Mouse (Mus musculus) heart, embryonic 13.5 days (tissue): Measurements from ENCODE around the gene Btn1a1. TPM values are rescaled to one million over a fixed set of nuclear protein-coding genes. Genes with fewer than 3 reads are reported as not detected.

Source experiments
- ATAC-seq: fragments of 200-750 bp; cut with Nextera tagmentation; 2 replicates; pipeline ENCODE4 v1.8.0; 2017; ENCODE audit warnings: moderate TSS enrichment; ENCODE audit not compliant: insufficient number of reproducible peaks, low FRiP score, low TSS enrichment; ENCODE audit errors: extremely low read depth
- H3K27ac ChIP-seq: fragments of 300-500 bp; sonication (generic); replicated peaks from 2 replicates; pipeline ENCODE4 v1.5.1; 2015; ENCODE audit warnings: moderate library complexity, mild to moderate bottlenecking, inconsistent platforms
- H3K27me3 ChIP-seq: fragments of 300-500 bp; sonication (generic); replicated peaks from 2 replicates; pipeline ENCODE4 v1.6.1; 2015; ENCODE audit warnings: mild to moderate bottlenecking, inconsistent platforms
- H3K36me3 ChIP-seq: fragments of 300-500 bp; sonication (generic); 2 replicates; pipeline ENCODE4 v1.6.1; 2015; ENCODE audit warnings: mild to moderate bottlenecking, inconsistent platforms
- H3K4me1 ChIP-seq: fragments of 300-500 bp; sonication (generic); 2 replicates; pipeline ENCODE4 v1.6.1; 2015; ENCODE audit warnings: inconsistent platforms
- H3K4me2 ChIP-seq: fragments of 300-500 bp; sonication (generic); 2 replicates; pipeline ENCODE4 v1.6.1; 2015; ENCODE audit warnings: inconsistent platforms, mild to moderate bottlenecking, moderate library complexity
- H3K4me3 ChIP-seq: fragments of 300-500 bp; sonication (generic); 2 replicates; pipeline ENCODE4 v1.5.1; 2015; ENCODE audit warnings: moderate library complexity, mild to moderate bottlenecking, inconsistent platforms
- H3K9ac ChIP-seq: fragments of 300-500 bp; sonication (generic); 2 replicates; pipeline ENCODE4 v1.6.1; 2015; ENCODE audit warnings: inconsistent platforms, mild to moderate bottlenecking, moderate library complexity
- H3K9me3 ChIP-seq: fragments of 300-500 bp; sonication (generic); 2 replicates; pipeline ENCODE4 v1.6.1; 2016; ENCODE audit warnings: inconsistent platforms
- WGBS: fragments of 180-500 bp; shearing (Covaris S2); methylation state at CpG from one replicate; pipeline ENCODE4 v1.1.7; 2015; ENCODE audit warnings: mixed read lengths; 5-methylcytosine and 5-hydroxymethylcytosine counted together
- polyA plus RNA-seq: library from polyadenylated mRNA; unstranded; fragments of >200 nt; fragmentation: Nextera tagmentation; extraction: Ambion mirVana; gene quantifications from 2 replicates; pipeline ENCODE4 v1.2.1, GENCODE M21; 2015

The Btn1a1 gene
- polyA plus RNA-seq, 1 experiment from 2014 or later = 1.1 TPM

GRCm38 (mm10) chr13:23475658-23476057, 10.0 kb upstream of the Btn1a1 start:
- 37% methylated on average over 2 of the region's 2 CpGs for WGBS
- H3K27ac ChIP-seq = no peak overlapping the region
- no peak for ATAC-seq

GRCm38 (mm10) chr13:23466911-23467310, 1.2 kb upstream of the Btn1a1 start:
- ATAC-seq = no peak
- no peaks in the 10 kb centered on the region for H3K27me3 ChIP-seq
- 4% methylated on average over 9 of the region's 9 CpGs for WGBS
- peak overlapping the region; percentile 20 for H3K4me2 ChIP-seq
- no peak overlapping the region for H3K4me3 ChIP-seq
- H3K4me1 ChIP-seq = peaks cover 25% of the 10 kb centered on the region
- no peak overlapping the region for H3K27ac ChIP-seq
- no peak overlapping the region for H3K9ac ChIP-seq
- H3K36me3 ChIP-seq = no peaks in the 10 kb centered on the region
- no peaks in the 10 kb centered on the region for H3K9me3 ChIP-seq

More at GRCm38 (mm10) chr13:23475658-23476057, 10.0 kb upstream of the Btn1a1 start:
- H3K4me2 ChIP-seq = no peak overlapping the region
- no peaks in the 10 kb centered on the region for H3K36me3 ChIP-seq
- H3K9me3 ChIP-seq = no peaks in the 10 kb centered on the region
- H3K27me3 ChIP-seq = no peaks in the 10 kb centered on the region
- H3K4me1 ChIP-seq = no peaks in the 10 kb centered on the region
- H3K4me3 ChIP-seq = no peak overlapping the region
- 0 out of 2 replicates have a peak overlapping the region, but pooled peaks have one; percentile 24 for H3K9ac ChIP-seq

GRCm38 (mm10) chr13:23466306-23466705, 605 bp upstream of the Btn1a1 start:
- H3K36me3 ChIP-seq = no peaks in the 10 kb centered on the region
- no peaks in the 10 kb centered on the region for H3K27me3 ChIP-seq
- no peak for ATAC-seq
- peaks cover 25% of the 10 kb centered on the region for H3K4me1 ChIP-seq
- peak overlapping the region; percentile 93 for H3K4me2 ChIP-seq
- H3K9ac ChIP-seq = no peak overlapping the region
- no peaks in the 10 kb centered on the region for H3K9me3 ChIP-seq
- H3K4me3 ChIP-seq = peak overlapping the region; percentile 68; the same call in 1 of the 2 replicates
- H3K27ac ChIP-seq = no peak overlapping the region
- 57% methylated on average over 1 of the region's 1 CpGs for WGBS

- Histone ChIP-seq H3K4me2 (peak overlapping the region; percentile 93), H3K27me3 (no peaks in the 10 kb centered on the region), H3K36me3 (no peaks in the 10 kb centered on the region), H3K27ac (0 out of 2 replicates have a peak overlapping the region, but pooled peaks have one; percentile 20), H3K9ac (peak overlapping the region; percentile 82), H3K4me3 (peak overlapping the region; percentile 68), H3K4me1 (peaks cover 32% of the 10 kb centered on the region), H3K9me3 (no peaks in the 10 kb centered on the region)
- 2% methylated on average over 11 of the region's 11 CpGs for whole genome bisulfite sequencing
- no peak for ATAC-seq
Measured at GRCm38 (mm10) chr13:23464841-23465366, 797 bp downstream of the Btn1a1 start.

- Histone ChIP-seq H3K9ac (peak overlapping the region; percentile 82), H3K9me3 (no peaks in the 10 kb centered on the region), H3K36me3 (no peaks in the 10 kb centered on the region), H3K4me1 (peaks cover 38% of the 10 kb centered on the region), H3K4me3 (peak overlapping the region; percentile 68), H3K27ac (peak overlapping the region; percentile 20; the same call in 1 of the 2 replicates), H3K27me3 (no peaks in the 10 kb centered on the region), H3K4me2 (peak overlapping the region; percentile 93)
- peak; percentile 63; the same call in 1 of the 2 replicates for ATAC-seq
- 1% methylated on average over 28 of the region's 29 CpGs for WGBS
Measured at GRCm38 (mm10) chr13:23464224-23464637, 1.5 kb downstream of the Btn1a1 start.

- ATAC-seq = no peak
Measured at GRCm38 (mm10) chr13:23463381-23464223, 2.1 kb downstream of the Btn1a1 start.

GRCm38 (mm10) chr13:23462669-23463068, 3.0 kb downstream of the Btn1a1 start:
- Histone ChIP-seq H3K4me3 (no peak overlapping the region), H3K4me2 (no peak overlapping the region), H3K9ac (no peak overlapping the region), H3K27ac (no peak overlapping the region), H3K36me3 (no peaks in the 10 kb centered on the region), H3K27me3 (no peaks in the 10 kb centered on the region; the same call in 1 of the 2 replicates), H3K4me1 (peaks cover 42% of the 10 kb centered on the region), H3K9me3 (no peaks in the 10 kb centered on the region)
- ATAC-seq = no peak

More at GRCm38 (mm10) chr13:23463381-23464223, 2.1 kb downstream of the Btn1a1 start:
- Histone ChIP-seq H3K4me3 (peak overlapping the region; percentile 68), H3K9ac (peak overlapping the region; percentile 82), H3K36me3 (no peaks in the 10 kb centered on the region), H3K4me1 (peaks cover 42% of the 10 kb centered on the region), H3K27ac (peak overlapping the region; percentile 20; the same call in 1 of the 2 replicates), H3K27me3 (no peaks in the 10 kb centered on the region; the same call in 1 of the 2 replicates), H3K9me3 (no peaks in the 10 kb centered on the region), H3K4me2 (peak overlapping the region; percentile 93)
- WGBS = under 1% methylated on average over 21 of the region's 21 CpGs

GRCm38 (mm10) chr13:23462063-23462462, 3.6 kb downstream of the Btn1a1 start:
- no peak overlapping the region for H3K9ac ChIP-seq
- H3K4me2 ChIP-seq = no peak overlapping the region
- no peaks in the 10 kb centered on the region for H3K9me3 ChIP-seq
- H3K4me1 ChIP-seq = peaks cover 42% of the 10 kb centered on the region
- H3K36me3 ChIP-seq = no peaks in the 10 kb centered on the region
- no peak overlapping the region for H3K4me3 ChIP-seq
- no peaks in the 10 kb centered on the region; the same call in 1 of the 2 replicates for H3K27me3 ChIP-seq
- ATAC-seq = no peak
- H3K27ac ChIP-seq = no peak overlapping the region
- WGBS = 78% methylated on average over 4 of the region's 4 CpGs

- Histone ChIP-seq H3K27ac (no peak overlapping the region), H3K9ac (peak overlapping the region; percentile 59), H3K27me3 (no peaks in the 10 kb centered on the region; the same call in 1 of the 2 replicates), H3K4me2 (peak overlapping the region; percentile 55), H3K9me3 (no peaks in the 10 kb centered on the region), H3K4me3 (peak overlapping the region; percentile 23), H3K36me3 (no peaks in the 10 kb centered on the region), H3K4me1 (peaks cover 18% of the 10 kb centered on the region)
- ATAC-seq = no peak
- WGBS = 15% methylated on average over 15 of the region's 15 CpGs
Measured at GRCm38 (mm10) chr13:23459264-23459846, 6.3 kb downstream of the Btn1a1 start.

- H3K9me3 ChIP-seq = no peaks in the 10 kb centered on the region
- peak overlapping the region; percentile 74 for H3K4me2 ChIP-seq
- ATAC-seq = no peak
- 2% methylated on average over 9 of the region's 9 CpGs for WGBS
- peak overlapping the region; percentile 88 for H3K27ac ChIP-seq
- H3K9ac ChIP-seq = peak overlapping the region; percentile 84
- peak overlapping the region; percentile 76 for H3K4me3 ChIP-seq
- H3K27me3 ChIP-seq = no peaks in the 10 kb centered on the region; the same call in 1 of the 2 replicates
- H3K36me3 ChIP-seq = no peaks in the 10 kb centered on the region
- peaks cover 4% of the 10 kb centered on the region for H3K4me1 ChIP-seq
Measured at GRCm38 (mm10) chr13:23453926-23454325, 11.8 kb downstream of the Btn1a1 start.

GRCm38 (mm10) chr13:23453362-23453862, 12.3 kb downstream of the Btn1a1 start:
- Histone ChIP-seq H3K4me1 (peaks cover 7% of the 10 kb centered on the region), H3K9ac (peak overlapping the region; percentile 84), H3K9me3 (no peaks in the 10 kb centered on the region), H3K27ac (peak overlapping the region; percentile 88), H3K4me3 (peak overlapping the region; percentile 76), H3K27me3 (no peaks in the 10 kb centered on the region; the same call in 1 of the 2 replicates), H3K4me2 (peak overlapping the region; percentile 74), H3K36me3 (no peaks in the 10 kb centered on the region)
- ATAC-seq = peak; percentile 73; the same call in 1 of the 2 replicates
- WGBS = under 1% methylated on average over 25 of the region's 25 CpGs
